Mouse (Mus musculus): ENCODE results near the gene Immp2l. TPM values are rescaled to one million over a fixed set of nuclear protein-coding genes. Genes with fewer than 3 reads are reported as not detected.

Gene Immp2l
- polyA plus RNA-seq, 1 experiment from 2014 or later = 7.9 TPM

GRCm38 (mm10) chr12:41425101-41425679, 401.3 kb downstream of the Immp2l start:
- Histone ChIP-seq H3K36me3 (no peaks in the 10 kb centered on the region), H3K27ac (peak overlapping the region; percentile 19; the same call in 1 of the 2 replicates), H3K4me1 (replicated peaks) (peaks cover 7% of the 10 kb centered on the region), H3K27me3 (no peaks in the 10 kb centered on the region), H3K9me3 (no peaks in the 10 kb centered on the region), H3K9ac (no peak overlapping the region), H3K4me2 (no peak overlapping the region), H3K4me3 (no peak overlapping the region)
- WGBS = 45% methylated on average over 9 of the region's 9 CpGs
- peak; percentile 46; the same call in 1 of the 2 replicates for ATAC-seq (ENCODE audit: low FRiP score)

GRCm38 (mm10) chr12:41427464-41427863, 403.6 kb downstream of the Immp2l start:
- no peak for ATAC-seq (ENCODE audit: low FRiP score)
- 37% methylated on average over 5 of the region's 5 CpGs for WGBS

DNA sequence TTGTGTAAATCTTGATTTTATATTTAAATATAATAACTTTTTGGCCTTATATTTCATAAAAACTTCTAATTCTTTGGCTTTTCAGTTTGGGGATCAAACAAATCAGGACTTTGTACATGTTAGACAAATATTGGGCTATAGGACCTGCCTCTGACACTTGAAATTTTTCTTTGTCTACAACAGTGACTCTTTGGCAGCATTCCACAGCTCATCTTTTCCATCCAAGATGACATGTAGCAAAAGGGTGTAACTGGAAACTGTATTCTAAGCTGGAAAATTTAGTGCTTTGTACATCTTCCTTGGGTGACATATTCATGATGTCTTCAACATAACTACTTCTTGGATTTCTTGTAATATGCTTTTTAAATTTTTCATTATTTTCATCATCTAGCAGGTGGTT, 404.9 kb downstream of the Immp2l start:
- Histone ChIP-seq H3K27ac (no peak overlapping the region), H3K4me3 (no peak overlapping the region), H3K4me2 (no peak overlapping the region), H3K27me3 (no peaks in the 10 kb centered on the region), H3K4me1 (replicated peaks) (peaks cover 7% of the 10 kb centered on the region), H3K9me3 (no peaks in the 10 kb centered on the region), H3K9ac (no peak overlapping the region), H3K36me3 (no peaks in the 10 kb centered on the region)
- ATAC-seq (ENCODE audit: low FRiP score) = no peak

More at GRCm38 (mm10) chr12:41427464-41427863, 403.6 kb downstream of the Immp2l start:
- Histone ChIP-seq H3K4me3 (no peak overlapping the region), H3K36me3 (no peaks in the 10 kb centered on the region), H3K9me3 (no peaks in the 10 kb centered on the region), H3K9ac (no peak overlapping the region), H3K27ac (no peak overlapping the region), H3K27me3 (no peaks in the 10 kb centered on the region), H3K4me1 (replicated peaks) (peaks cover 7% of the 10 kb centered on the region), H3K4me2 (no peak overlapping the region)

- no peak overlapping the region for H3K4me2 ChIP-seq
- H3K27me3 ChIP-seq = no peaks in the 10 kb centered on the region
- no peak overlapping the region for H3K27ac ChIP-seq
- H3K9me3 ChIP-seq = no peaks in the 10 kb centered on the region
- no peaks in the 10 kb centered on the region for H3K4me1 ChIP-seq (replicated peaks)
- no peaks in the 10 kb centered on the region for H3K36me3 ChIP-seq
- 76% methylated on average over 5 of the region's 5 CpGs for WGBS
- no peak for ATAC-seq (ENCODE audit: low FRiP score)
- no peak overlapping the region for H3K4me3 ChIP-seq
- no peak overlapping the region for H3K9ac ChIP-seq
These were observed 412.5 kb downstream of the Immp2l start for GRCm38 (mm10) chr12:41436206-41436985.

GRCm38 (mm10) chr12:41438446-41438845, 414.6 kb downstream of the Immp2l start:
- 71% methylated on average over 4 of the region's 4 CpGs for WGBS
- Histone ChIP-seq H3K9me3 (no peaks in the 10 kb centered on the region), H3K9ac (no peak overlapping the region), H3K4me1 (replicated peaks) (no peaks in the 10 kb centered on the region), H3K27me3 (no peaks in the 10 kb centered on the region), H3K27ac (no peak overlapping the region), H3K36me3 (no peaks in the 10 kb centered on the region), H3K4me2 (no peak overlapping the region), H3K4me3 (no peak overlapping the region)
- peak; percentile 68; the same call in 1 of the 2 replicates for ATAC-seq (ENCODE audit: low FRiP score)

- H3K9me3 ChIP-seq = no peaks in the 10 kb centered on the region
- WGBS = 87% methylated on average over 3 of the region's 3 CpGs
- H3K4me2 ChIP-seq = no peak overlapping the region
- no peak overlapping the region for H3K27ac ChIP-seq
- no peak for ATAC-seq (ENCODE audit: low FRiP score)
- H3K36me3 ChIP-seq = no peaks in the 10 kb centered on the region
- H3K4me3 ChIP-seq = no peak overlapping the region
- H3K9ac ChIP-seq = no peak overlapping the region
- peaks cover 20% of the 10 kb centered on the region for H3K4me1 ChIP-seq (replicated peaks)
- no peaks in the 10 kb centered on the region for H3K27me3 ChIP-seq
These were observed 444.6 kb downstream of the Immp2l start for GRCm38 (mm10) chr12:41468374-41468991.

GRCm38 (mm10) chr12:41469096-41469801, 445.4 kb downstream of the Immp2l start:
- no peaks in the 10 kb centered on the region for H3K36me3 ChIP-seq
- 58% methylated on average over 6 of the region's 6 CpGs for WGBS
- no peak for ATAC-seq (ENCODE audit: low FRiP score)

DNA sequence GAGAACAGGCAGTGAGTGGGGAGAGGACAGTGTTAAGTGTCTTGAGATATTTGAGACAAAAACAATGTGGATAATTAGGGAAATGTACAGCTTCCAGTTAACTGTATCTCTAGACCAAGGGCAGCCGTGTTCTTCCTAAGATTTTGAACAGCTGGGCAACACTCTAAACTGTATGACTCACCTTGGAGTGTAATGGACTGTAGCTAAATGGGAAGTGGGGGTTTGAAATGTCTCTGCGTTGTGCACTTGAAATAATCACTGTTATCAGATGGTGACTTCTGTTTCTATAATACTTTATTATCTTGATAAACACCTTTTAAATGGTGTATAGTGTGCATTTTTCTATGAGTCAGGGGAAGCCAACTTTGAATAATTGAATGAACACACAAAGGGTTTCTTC, 457.6 kb downstream of the Immp2l start:
- Histone ChIP-seq H3K4me3 (no peak overlapping the region), H3K4me2 (peak overlapping the region; percentile 58), H3K9me3 (no peaks in the 10 kb centered on the region), H3K27ac (no peak overlapping the region), H3K36me3 (peaks cover 3% of the 10 kb centered on the region; the same call in 1 of the 2 replicates), H3K9ac (no peak overlapping the region), H3K4me1 (replicated peaks) (peaks cover 28% of the 10 kb centered on the region), H3K27me3 (no peaks in the 10 kb centered on the region)
- ATAC-seq (ENCODE audit: low FRiP score) = no peak
- WGBS = 56% methylated on average over 2 of the region's 2 CpGs

More at GRCm38 (mm10) chr12:41469096-41469801, 445.4 kb downstream of the Immp2l start:
- no peak overlapping the region for H3K27ac ChIP-seq
- H3K9ac ChIP-seq = no peak overlapping the region
- H3K4me3 ChIP-seq = no peak overlapping the region
- no peak overlapping the region for H3K4me2 ChIP-seq
- H3K9me3 ChIP-seq = no peaks in the 10 kb centered on the region
- no peaks in the 10 kb centered on the region for H3K27me3 ChIP-seq
- peaks cover 20% of the 10 kb centered on the region for H3K4me1 ChIP-seq (replicated peaks)

GRCm38 (mm10) chr12:41483091-41483592, 459.3 kb downstream of the Immp2l start:
- Histone ChIP-seq H3K9ac (peak overlapping the region; percentile 84), H3K27me3 (no peaks in the 10 kb centered on the region), H3K4me1 (replicated peaks) (peaks cover 30% of the 10 kb centered on the region), H3K27ac (peak overlapping the region; percentile 94), H3K4me3 (peak overlapping the region; percentile 63), H3K36me3 (peaks cover 3% of the 10 kb centered on the region; the same call in 1 of the 2 replicates), H3K9me3 (no peaks in the 10 kb centered on the region), H3K4me2 (peak overlapping the region; percentile 58)
- 77% methylated on average over 5 of the region's 5 CpGs for WGBS
- ATAC-seq (ENCODE audit: low FRiP score) = no peak

GRCm38 (mm10) chr12:41483593-41484451, 459.9 kb downstream of the Immp2l start:
- no peaks in the 10 kb centered on the region for H3K27me3 ChIP-seq
- no peak for ATAC-seq (ENCODE audit: low FRiP score)
- peak overlapping the region; percentile 84 for H3K9ac ChIP-seq
- peaks cover 30% of the 10 kb centered on the region for H3K4me1 ChIP-seq (replicated peaks)
- WGBS = 21% methylated on average over 23 of the region's 23 CpGs
- H3K27ac ChIP-seq = peak overlapping the region; percentile 94
- peaks cover 3% of the 10 kb centered on the region; the same call in 1 of the 2 replicates for H3K36me3 ChIP-seq
- no peaks in the 10 kb centered on the region for H3K9me3 ChIP-seq
- H3K4me3 ChIP-seq = peak overlapping the region; percentile 63
- peak overlapping the region; percentile 58 for H3K4me2 ChIP-seq

Data from hindbrain, embryonic 13.5 days (tissue).